Mouse (Mus musculus) megakaryocyte, embryonic 14.5 days (primary cell): ENCODE measurements at regions not wholly inside any gene's neighbourhood (a gene's known extent, or its start where the extent isn't known, plus 50 kb on each side); places are given as distances from the start of the nearest gene placed in this dataset.

ENCODE experiments used
- FLI1 ChIP-seq: IDR thresholded peaks from 2 replicates; pipeline ENCODE4 v1.6.1; 2012; ENCODE audit warnings: low read length, inconsistent platforms, mixed read lengths
- GATA1 ChIP-seq: IDR thresholded peaks from 3 replicates; pipeline ENCODE4 v1.6.1; 2012; ENCODE audit warnings: mixed read lengths, low read length, inconsistent platforms, borderline replicate concordance

DNA sequence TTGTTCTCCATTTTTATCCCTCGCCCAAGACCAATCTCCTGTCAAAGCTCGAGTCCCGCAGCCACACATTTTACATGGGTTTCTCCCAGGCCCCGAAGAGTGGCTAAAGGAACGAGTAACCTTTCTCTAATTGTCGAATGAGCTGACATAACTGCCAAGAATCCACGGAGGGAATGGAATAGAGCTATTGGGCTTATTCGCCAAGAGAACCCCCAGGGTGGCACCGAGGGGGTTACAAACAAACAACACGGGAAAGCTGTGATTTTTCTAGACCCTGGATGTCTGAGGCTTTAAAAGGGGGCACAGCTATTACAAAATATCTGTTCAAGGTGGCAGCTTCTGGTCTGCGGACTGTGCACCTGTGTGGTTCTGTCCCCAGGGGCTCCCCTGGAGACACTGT lies 290.4 kb downstream of the Barhl2 start:
- TF ChIP-seq GATA1 (no peak), FLI1 (no peak)
